Mouse (Mus musculus): ENCODE measurements at regions not wholly inside any gene's neighbourhood (a gene's known extent, or its start where the extent isn't known, plus 50 kb on each side); places are given as distances from the start of the nearest gene placed in this dataset.
A peak's percentile ranks its signal among the peaks of the same experiment; 100 is the strongest.

GRCm38 (mm10) chr7:145050729-145051128, 111.0 kb upstream of the Ccnd1 start:
- H3K79me2 ChIP-seq (ENCODE audit: control insufficient read depth, insufficient read depth) = no peaks in the 10 kb centered on the region
- TF ChIP-seq TCF12 (IDR thresholded peaks at IDR 0.05; ENCODE audit: insufficient read depth, poor library complexity, severe bottlenecking) (no peak), REST (IDR thresholded peaks at IDR 0.05; ENCODE audit: insufficient read depth, insufficient read length) (no peak), MYOD1 (IDR thresholded peaks at IDR 0.05; ENCODE audit: control insufficient read depth in 1 of 3, insufficient read length in 2 of 3, low read depth in 2 of 3) (no peak), POLR2AphosphoS2 (IDR thresholded peaks at IDR 0.05; ENCODE audit: insufficient read length, low read depth) (no peak), SRF (IDR thresholded peaks at IDR 0.05; ENCODE audit: control insufficient read depth, insufficient read length, low read depth) (no peak), MAX (IDR thresholded peaks at IDR 0.05; ENCODE audit: low read depth) (no peak), USF1 (IDR thresholded peaks at IDR 0.05; ENCODE audit: low read depth) (no peak), E2F4 (IDR thresholded peaks at IDR 0.05; ENCODE audit: insufficient read depth) (no peak), TCF3 (IDR thresholded peaks at IDR 0.05; ENCODE audit: insufficient read length, low read depth) (no peak), MYOG (IDR thresholded peaks at IDR 0.05; ENCODE audit: control insufficient read depth in 1 of 3, insufficient read depth in 1 of 3, insufficient read length in 2 of 3, low read depth in 2 of 3) (no peak), POLR2A (IDR thresholded peaks at IDR 0.05; ENCODE audit: insufficient read length, low read depth) (no peak)
- H3ac ChIP-seq (ENCODE audit: control insufficient read depth, insufficient read length) = no peak overlapping the region
- H3K4me3 ChIP-seq = no peak overlapping the region
- no peak overlapping the region for H3K4me2 ChIP-seq (ENCODE audit: low read depth)
- H3K36me3 ChIP-seq (ENCODE audit: control insufficient read depth, insufficient read depth) = no peaks in the 10 kb centered on the region
- H3K27me3 ChIP-seq (ENCODE audit: control insufficient read depth, insufficient read depth, insufficient read length) = no peaks in the 10 kb centered on the region

GRCm38 (mm10) chr7:145048481-145048877, 108.8 kb upstream of the Ccnd1 start:
- no peak for TF ChIP-seq POLR2A (IDR thresholded peaks at IDR 0.05; ENCODE audit: insufficient read length, low read depth)
- TF ChIP-seq REST (IDR thresholded peaks at IDR 0.05; ENCODE audit: insufficient read depth, insufficient read length) = no peak
- TF ChIP-seq CEBPB (IDR thresholded peaks at IDR 0.05; ENCODE audit: insufficient read depth, poor library complexity, severe bottlenecking) = no peak
- TF ChIP-seq MYOD1 (IDR thresholded peaks at IDR 0.05; ENCODE audit: control insufficient read depth in 1 of 3, insufficient read length in 2 of 3, low read depth in 2 of 3) = no peak
- no peak for TF ChIP-seq USF1 (IDR thresholded peaks at IDR 0.05; ENCODE audit: low read depth)
- Histone ChIP-seq H3K4me2 (ENCODE audit: low read depth) (no peak overlapping the region), H3ac (ENCODE audit: control insufficient read depth, insufficient read length) (no peak overlapping the region), H3K36me3 (ENCODE audit: control insufficient read depth, insufficient read depth) (no peaks in the 10 kb centered on the region), H3K4me3 (no peak overlapping the region), H3K79me2 (ENCODE audit: control insufficient read depth, insufficient read depth) (no peaks in the 10 kb centered on the region), H3K27me3 (ENCODE audit: control insufficient read depth, insufficient read depth, insufficient read length) (no peaks in the 10 kb centered on the region)

- Histone ChIP-seq H3K4me2 (ENCODE audit: low read depth) (no peak overlapping the region), H3K27me3 (ENCODE audit: control insufficient read depth, insufficient read depth, insufficient read length) (no peaks in the 10 kb centered on the region), H3ac (ENCODE audit: control insufficient read depth, insufficient read length) (no peak overlapping the region), H3K79me2 (ENCODE audit: control insufficient read depth, insufficient read depth) (no peaks in the 10 kb centered on the region), H3K4me3 (no peak overlapping the region), H3K36me3 (ENCODE audit: control insufficient read depth, insufficient read depth) (no peaks in the 10 kb centered on the region)
- TF ChIP-seq USF1 (IDR thresholded peaks at IDR 0.05; ENCODE audit: low read depth) (no peak), TCF12 (IDR thresholded peaks at IDR 0.05; ENCODE audit: insufficient read depth, poor library complexity, severe bottlenecking) (no peak), E2F4 (IDR thresholded peaks at IDR 0.05; ENCODE audit: insufficient read depth) (no peak), REST (IDR thresholded peaks at IDR 0.05; ENCODE audit: insufficient read depth, insufficient read length) (no peak), SRF (IDR thresholded peaks at IDR 0.05; ENCODE audit: control insufficient read depth, insufficient read length, low read depth) (no peak), POLR2A (IDR thresholded peaks at IDR 0.05; ENCODE audit: insufficient read length, low read depth) (no peak), POLR2AphosphoS2 (IDR thresholded peaks at IDR 0.05; ENCODE audit: insufficient read length, low read depth) (no peak), TCF3 (IDR thresholded peaks at IDR 0.05; ENCODE audit: insufficient read length, low read depth) (no peak), MAX (IDR thresholded peaks at IDR 0.05; ENCODE audit: low read depth) (no peak)
Measured at GRCm38 (mm10) chr7:145047771-145048480, 108.2 kb upstream of the Ccnd1 start.

- H3K4me3 ChIP-seq = no peak overlapping the region
- H3K79me2 ChIP-seq (ENCODE audit: control insufficient read depth, insufficient read depth) = no peaks in the 10 kb centered on the region
- TF ChIP-seq MYOG (IDR thresholded peaks at IDR 0.05; ENCODE audit: control insufficient read depth in 1 of 3, insufficient read depth in 1 of 3, insufficient read length in 2 of 3, low read depth in 2 of 3) = peak in 2 of 3 experiments; percentile 49 to 67
- no peak for TF ChIP-seq E2F4 (IDR thresholded peaks at IDR 0.05; ENCODE audit: insufficient read depth)
- peak in 2 of 3 experiments; percentile 79 to 85 for TF ChIP-seq MYOD1 (IDR thresholded peaks at IDR 0.05; ENCODE audit: control insufficient read depth in 1 of 3, insufficient read length in 2 of 3, low read depth in 2 of 3)
- TF ChIP-seq POLR2A (IDR thresholded peaks at IDR 0.05; ENCODE audit: insufficient read length, low read depth) = no peak
- H3K27me3 ChIP-seq (ENCODE audit: control insufficient read depth, insufficient read depth, insufficient read length) = no peaks in the 10 kb centered on the region
- no peaks in the 10 kb centered on the region for H3K36me3 ChIP-seq (ENCODE audit: control insufficient read depth, insufficient read depth)
- H3K4me2 ChIP-seq (ENCODE audit: low read depth) = peak overlapping the region; percentile 35
- H3ac ChIP-seq (ENCODE audit: control insufficient read depth, insufficient read length) = no peak overlapping the region
Measured at GRCm38 (mm10) chr7:145045230-145045629, 105.5 kb upstream of the Ccnd1 start.

- no peak overlapping the region for H3K4me3 ChIP-seq
- no peak overlapping the region for H3ac ChIP-seq (ENCODE audit: control insufficient read depth, insufficient read length)
- TF ChIP-seq SRF (IDR thresholded peaks at IDR 0.05; ENCODE audit: control insufficient read depth, insufficient read length, low read depth) (no peak), MYOG (IDR thresholded peaks at IDR 0.05; ENCODE audit: control insufficient read depth in 1 of 3, insufficient read depth in 1 of 3, insufficient read length in 2 of 3, low read depth in 2 of 3) (no peak), MYOD1 (IDR thresholded peaks at IDR 0.05; ENCODE audit: control insufficient read depth in 1 of 3, insufficient read length in 2 of 3, low read depth in 2 of 3) (no peak), TCF12 (IDR thresholded peaks at IDR 0.05; ENCODE audit: insufficient read depth, poor library complexity, severe bottlenecking) (no peak), REST (IDR thresholded peaks at IDR 0.05; ENCODE audit: insufficient read depth, insufficient read length) (no peak), CEBPB (IDR thresholded peaks at IDR 0.05; ENCODE audit: insufficient read depth, poor library complexity, severe bottlenecking) (no peak), POLR2AphosphoS2 (IDR thresholded peaks at IDR 0.05; ENCODE audit: insufficient read length, low read depth) (no peak), POLR2A (IDR thresholded peaks at IDR 0.05; ENCODE audit: insufficient read length, low read depth) (no peak), E2F4 (IDR thresholded peaks at IDR 0.05; ENCODE audit: insufficient read depth) (no peak), USF1 (IDR thresholded peaks at IDR 0.05; ENCODE audit: low read depth) (no peak), MAX (IDR thresholded peaks at IDR 0.05; ENCODE audit: low read depth) (no peak), TCF3 (IDR thresholded peaks at IDR 0.05; ENCODE audit: insufficient read length, low read depth) (no peak)
- H3K27me3 ChIP-seq (ENCODE audit: control insufficient read depth, insufficient read depth, insufficient read length) = no peaks in the 10 kb centered on the region
- no peaks in the 10 kb centered on the region for H3K79me2 ChIP-seq (ENCODE audit: control insufficient read depth, insufficient read depth)
- no peak overlapping the region for H3K4me2 ChIP-seq (ENCODE audit: low read depth)
- H3K36me3 ChIP-seq (ENCODE audit: control insufficient read depth, insufficient read depth) = no peaks in the 10 kb centered on the region
Measured at GRCm38 (mm10) chr7:145043455-145044149, 103.9 kb upstream of the Ccnd1 start.

Measured in myocyte (in vitro differentiated cells).